Mouse (Mus musculus): ENCODE results near the gene Gm49336.

The Gm49336 gene

GRCm38 (mm10) chr14:60251281-60252003 lies at the start of gene Gm49336, which contains the start of gene Nupl1:
Gene Gm49336 (minus strand): TSS chr14:60251507.
Gene Nupl1 (minus strand): TSS chr14:60251431.
- in situ Hi-C loops (cut with MboI; ENCODE audit: unreplicated experiment in 2 of 2), result loop anchor here (25.0 kb wide), 4 partner anchors 436 to 911 kb away; partner anchors contain the start of genes Cab39l (in 2 of the 2) and Setdb2 (in 2 of the 2)

DNA sequence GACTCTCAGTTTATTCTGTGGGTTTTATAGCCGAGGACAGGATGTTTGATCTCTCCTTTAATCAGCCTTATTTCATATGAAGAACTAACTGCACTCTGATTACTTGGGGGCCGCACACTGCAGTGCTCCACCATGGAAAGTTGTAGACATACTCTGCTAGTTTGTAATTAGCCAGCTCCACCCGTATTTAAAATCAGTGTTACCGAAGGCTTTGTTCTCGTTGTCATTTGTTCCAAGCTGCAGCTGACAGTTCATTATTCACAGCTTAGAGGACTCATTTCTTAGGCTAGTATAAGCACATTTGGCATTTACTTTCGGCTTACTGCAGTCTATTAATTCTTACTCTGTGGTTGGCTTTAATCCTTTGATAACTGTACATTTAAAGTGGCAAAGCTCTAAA lies 49.7 kb upstream of the Gm49336 start:
- in situ Hi-C loops (cut with MboI; ENCODE audit: unreplicated experiment in 2 of 2), result no loop called here

DNA sequence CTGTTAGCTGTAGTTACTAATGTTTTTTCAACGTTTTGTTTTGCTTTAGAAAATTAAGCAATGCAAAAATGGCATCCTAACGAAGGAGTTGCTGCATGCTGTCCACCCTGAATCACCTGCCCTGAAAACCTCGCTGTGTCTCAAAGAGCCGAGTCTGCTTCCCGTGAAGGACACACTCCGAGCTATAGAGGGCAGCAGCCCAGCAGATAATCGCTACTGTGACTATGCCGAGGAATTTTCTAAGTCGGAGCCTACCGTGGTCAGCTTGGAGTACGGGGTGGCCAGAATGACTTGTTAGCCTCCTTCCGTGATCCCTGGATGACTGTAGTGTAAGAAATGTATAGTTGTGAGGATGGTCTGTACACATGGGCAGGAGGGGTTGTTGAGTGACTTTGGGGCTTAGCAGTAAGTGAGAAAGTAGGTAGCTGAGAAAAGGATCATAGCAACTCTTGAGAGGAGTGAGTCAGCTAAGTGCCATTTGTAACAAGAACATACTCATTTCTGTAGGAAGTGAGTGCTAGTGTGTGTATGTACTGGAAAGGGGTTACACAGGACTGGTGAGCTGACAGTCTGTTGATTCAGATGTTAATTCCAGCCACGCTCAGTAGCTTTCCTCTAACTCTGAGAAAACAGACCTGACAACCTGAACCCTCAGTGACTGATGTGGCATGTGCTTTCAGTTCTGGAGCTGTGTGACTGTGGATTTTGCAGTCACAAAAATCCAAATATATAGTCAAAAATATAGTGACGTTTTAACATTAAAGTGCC lies 49.1 kb upstream of the Gm49336 start:
- in situ Hi-C loops (cut with MboI; ENCODE audit: unreplicated experiment in 2 of 2), result no loop called here

GRCm38 (mm10) chr14:60295531-60295930 lies 44.2 kb upstream of the Gm49336 start:
- in situ Hi-C loops (cut with MboI; ENCODE audit: unreplicated experiment in 2 of 2), result no loop called here

GRCm38 (mm10) chr14:60290363-60290762 lies 39.1 kb upstream of the Gm49336 start:
- in situ Hi-C loops (cut with MboI; ENCODE audit: unreplicated experiment in 2 of 2), result no loop called here

DNA sequence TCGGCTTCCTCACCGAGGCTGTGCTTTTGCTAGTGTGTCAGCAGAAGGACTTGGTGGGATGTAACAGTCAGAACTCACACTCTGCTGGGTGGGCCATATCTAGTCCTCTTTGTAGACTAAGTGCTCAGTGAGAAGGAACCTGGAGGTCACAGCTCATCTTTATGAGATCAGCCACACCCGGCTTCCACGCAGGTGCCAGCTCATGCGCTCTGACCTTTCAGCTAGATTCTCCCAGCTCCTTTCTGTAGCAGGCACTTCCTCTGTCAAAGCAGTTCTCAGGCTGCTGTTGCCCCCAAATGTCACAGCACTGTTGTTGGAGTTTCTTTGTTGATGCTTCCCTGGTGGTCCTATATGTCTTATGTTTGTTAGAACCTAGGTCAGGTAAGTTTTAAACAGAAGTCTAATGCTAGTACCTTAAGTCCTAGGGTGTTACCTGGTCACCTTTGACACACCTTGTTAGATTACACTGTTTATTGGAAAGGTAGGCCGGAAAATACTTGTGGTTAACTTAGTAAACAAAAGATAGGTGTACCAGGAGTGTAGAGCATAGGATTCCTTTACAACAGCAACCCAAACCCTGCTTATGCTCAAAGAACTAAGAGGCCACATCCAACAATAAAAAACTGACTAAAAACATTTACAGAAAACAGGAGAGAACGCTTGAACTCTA lies 35.0 kb upstream of the Gm49336 start:
- in situ Hi-C loops (cut with MboI; ENCODE audit: unreplicated experiment in 2 of 2), result no loop called here

DNA sequence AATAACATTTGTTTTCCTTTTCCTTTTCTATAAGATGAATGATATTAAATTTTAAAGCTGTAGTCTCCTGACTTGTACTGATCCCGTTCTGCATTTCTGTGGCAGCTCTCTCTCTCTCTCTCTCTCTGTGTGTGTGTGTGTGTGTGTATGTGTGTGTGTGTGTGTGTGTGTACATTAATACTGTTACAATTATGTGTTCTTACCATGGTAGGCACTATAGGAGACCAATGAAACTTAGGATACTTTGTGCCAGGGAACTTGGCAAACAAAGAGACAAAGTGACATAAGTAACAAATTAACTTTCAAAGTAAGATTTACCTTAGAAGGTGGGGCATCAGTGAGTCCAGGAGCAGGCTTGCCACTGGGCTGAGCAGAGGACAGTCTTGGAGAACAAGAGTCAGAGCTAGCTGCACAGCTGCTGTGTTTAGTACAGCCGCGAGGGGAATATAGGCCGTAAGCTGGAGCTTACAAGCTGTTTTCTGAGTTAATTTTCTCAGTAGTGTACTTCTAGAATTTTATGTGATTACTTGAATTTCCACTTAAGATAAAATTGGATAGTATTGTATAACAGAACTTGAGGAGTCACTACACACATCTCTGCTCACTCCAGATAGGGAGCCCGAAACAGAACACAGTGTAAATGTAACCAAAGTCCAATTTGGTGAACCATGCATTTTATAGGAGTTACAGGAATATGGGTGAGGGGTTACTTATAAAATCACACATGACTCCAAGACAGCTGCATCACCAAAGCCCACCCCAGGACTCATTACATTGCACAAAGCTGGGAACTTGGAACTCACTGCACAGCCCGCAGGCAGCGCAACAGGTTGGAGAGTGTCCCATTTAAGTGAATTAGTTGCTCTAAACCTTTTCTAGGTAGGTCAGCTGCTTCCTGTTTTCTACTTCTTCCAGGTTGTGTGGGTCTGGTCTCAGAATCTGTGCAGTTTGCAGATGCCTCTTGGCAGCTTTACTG lies 24.3 kb upstream of the Gm49336 start:
- in situ Hi-C loops (cut with MboI; ENCODE audit: unreplicated experiment in 2 of 2), result no loop called here

- in situ Hi-C loops (cut with MboI; ENCODE audit: unreplicated experiment in 2 of 2), result loop anchor here (25.0 kb wide), 4 partner anchors 414 to 889 kb away; partner anchors contain the start of genes Cab39l (in 2 of the 2) and Setdb2 (in 2 of the 2)
Observed at GRCm38 (mm10) chr14:60273346-60273745, 22.0 kb upstream of the Gm49336 start.

DNA sequence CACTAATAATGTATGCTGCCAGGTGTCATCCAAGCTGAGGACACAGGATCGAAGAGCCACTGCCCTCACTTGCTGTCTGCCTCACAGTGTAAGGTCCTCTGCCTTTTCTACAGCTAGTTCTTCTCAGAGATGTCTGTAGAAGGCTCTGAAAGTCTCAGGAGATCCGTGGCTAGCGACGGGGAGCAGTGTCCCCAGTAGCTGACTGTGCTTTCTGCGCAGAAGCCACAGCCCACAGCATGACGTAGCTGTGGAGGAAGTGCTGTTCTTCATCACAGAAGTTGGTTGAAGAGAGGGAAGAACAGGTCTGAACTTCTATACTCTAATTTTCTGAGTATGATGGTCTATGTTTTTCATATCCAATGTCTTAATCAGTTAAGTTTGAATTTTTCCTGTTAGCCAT lies 18.0 kb upstream of the Gm49336 start:
- in situ Hi-C loops (cut with MboI; ENCODE audit: unreplicated experiment in 2 of 2), result loop anchor here (25.0 kb wide), 4 partner anchors 418 to 893 kb away; partner anchors contain the start of genes Cab39l (in 2 of the 2) and Setdb2 (in 2 of the 2)

DNA sequence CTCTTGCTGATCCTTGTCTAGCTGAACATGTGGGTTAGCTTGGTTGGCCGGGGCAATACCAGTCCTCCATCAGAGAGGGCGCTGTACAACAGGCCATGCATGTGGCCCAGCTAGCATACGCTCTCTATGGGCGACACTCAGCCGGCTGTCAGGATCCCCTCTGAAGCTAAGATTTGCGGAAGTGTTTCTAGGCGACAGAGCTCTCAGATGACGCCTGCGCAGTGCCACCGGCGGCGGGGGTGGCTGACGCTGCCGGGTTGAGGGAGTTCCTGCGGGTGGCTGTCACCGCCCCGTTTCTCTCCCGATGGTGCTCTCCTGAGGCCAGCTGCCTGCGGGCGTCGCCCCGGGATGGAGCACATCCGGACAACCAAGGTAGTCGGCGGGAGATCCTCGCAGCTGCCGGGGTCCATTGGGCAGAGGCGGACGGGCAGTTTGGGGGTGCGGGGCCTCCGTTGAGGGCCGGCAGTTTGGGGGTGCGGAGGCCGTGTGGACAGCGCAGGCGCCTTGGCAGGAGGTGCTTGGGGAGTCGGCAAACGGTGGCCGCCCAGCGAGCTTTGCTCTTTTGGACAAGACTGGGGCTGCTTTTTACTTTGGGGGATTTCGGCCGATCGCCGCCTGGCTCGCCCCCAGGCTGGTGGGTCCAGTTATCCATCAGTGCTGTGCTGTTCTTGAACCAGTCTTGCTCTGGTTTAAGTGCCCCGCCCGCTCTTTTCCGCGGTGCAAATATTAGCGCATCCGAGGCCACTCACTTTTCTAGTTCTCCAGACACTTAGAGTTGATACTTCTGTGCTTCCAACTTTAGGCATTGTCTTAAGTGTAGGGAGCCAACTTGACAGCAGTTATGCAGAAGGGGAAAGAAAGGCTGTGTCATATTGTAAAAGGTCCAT lies 13.9 kb upstream of the Gm49336 start, which contains the start of gene Mtmr6:
TSS of gene Mtmr6 (plus strand) at position 239 of the 887 bp plus-strand sequence.
- in situ Hi-C loops (cut with MboI; ENCODE audit: unreplicated experiment in 2 of 2), result loop anchor here (25.0 kb wide), 4 partner anchors 422 to 897 kb away; partner anchors contain the start of genes Cab39l (in 2 of the 2) and Setdb2 (in 2 of the 2)

- in situ Hi-C loops (cut with MboI; ENCODE audit: unreplicated experiment in 2 of 2), result loop anchor here (25.0 kb wide), 4 partner anchors 425 to 900 kb away; partner anchors contain the start of genes Cab39l (in 2 of the 2) and Setdb2 (in 2 of the 2)
Observed at GRCm38 (mm10) chr14:60262316-60262715, 11.0 kb upstream of the Gm49336 start.

GRCm38 (mm10) chr14:60257851-60258250 lies 6.5 kb upstream of the Gm49336 start:
- in situ Hi-C loops (cut with MboI; ENCODE audit: unreplicated experiment in 2 of 2), result loop anchor here (25.0 kb wide), 4 partner anchors 429 to 904 kb away; partner anchors contain the start of genes Cab39l (in 2 of the 2) and Setdb2 (in 2 of the 2)

GRCm38 (mm10) chr14:60257101-60257500 lies 5.8 kb upstream of the Gm49336 start:
- in situ Hi-C loops (cut with MboI; ENCODE audit: unreplicated experiment in 2 of 2), result loop anchor here (25.0 kb wide), 4 partner anchors 430 to 905 kb away; partner anchors contain the start of genes Cab39l (in 2 of the 2) and Setdb2 (in 2 of the 2)

DNA sequence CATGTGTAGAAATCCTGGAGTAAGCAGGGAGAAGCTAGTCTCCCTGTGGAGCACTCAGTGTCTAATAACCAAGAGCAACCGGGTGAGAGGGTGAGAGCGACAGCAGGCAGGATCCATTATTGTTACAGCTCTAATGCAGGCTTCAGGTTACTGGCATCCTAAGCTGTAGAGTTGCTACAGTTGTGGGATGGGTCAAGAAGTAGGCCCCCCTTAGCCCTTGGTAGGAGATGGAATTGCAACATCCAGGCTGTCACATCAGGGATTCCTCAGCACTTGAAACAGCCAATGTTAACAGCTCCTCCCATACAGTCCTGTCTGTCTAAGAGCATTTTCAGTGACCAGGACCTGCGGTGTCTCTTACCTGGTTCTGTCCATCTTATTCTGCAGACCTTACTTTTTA lies 5.0 kb upstream of the Gm49336 start:
- in situ Hi-C loops (cut with MboI; ENCODE audit: unreplicated experiment in 2 of 2), result loop anchor here (25.0 kb wide), 4 partner anchors 431 to 906 kb away; partner anchors contain the start of genes Cab39l (in 2 of the 2) and Setdb2 (in 2 of the 2)

DNA sequence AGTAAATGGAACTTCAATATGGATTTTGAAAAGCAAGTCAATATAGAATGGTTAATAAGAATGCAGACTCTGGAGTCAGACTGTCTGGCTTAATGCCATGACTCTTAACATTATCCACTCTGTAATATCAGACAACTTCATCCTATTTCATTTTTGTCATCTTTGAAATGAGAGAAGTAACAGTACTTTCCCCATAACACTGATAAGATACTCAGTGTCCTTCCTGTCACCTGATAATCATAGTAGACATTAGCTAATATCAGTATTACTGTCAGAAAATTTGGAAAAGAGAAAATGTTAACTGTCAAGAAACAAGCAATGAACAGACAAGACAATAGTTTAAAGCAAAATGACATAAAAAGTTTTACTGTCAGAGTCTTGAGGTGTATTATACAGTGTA lies 3.5 kb upstream of the Gm49336 start:
- in situ Hi-C loops (cut with MboI; ENCODE audit: unreplicated experiment in 2 of 2), result loop anchor here (25.0 kb wide), 4 partner anchors 433 to 908 kb away; partner anchors contain the start of genes Cab39l (in 2 of the 2) and Setdb2 (in 2 of the 2)

DNA sequence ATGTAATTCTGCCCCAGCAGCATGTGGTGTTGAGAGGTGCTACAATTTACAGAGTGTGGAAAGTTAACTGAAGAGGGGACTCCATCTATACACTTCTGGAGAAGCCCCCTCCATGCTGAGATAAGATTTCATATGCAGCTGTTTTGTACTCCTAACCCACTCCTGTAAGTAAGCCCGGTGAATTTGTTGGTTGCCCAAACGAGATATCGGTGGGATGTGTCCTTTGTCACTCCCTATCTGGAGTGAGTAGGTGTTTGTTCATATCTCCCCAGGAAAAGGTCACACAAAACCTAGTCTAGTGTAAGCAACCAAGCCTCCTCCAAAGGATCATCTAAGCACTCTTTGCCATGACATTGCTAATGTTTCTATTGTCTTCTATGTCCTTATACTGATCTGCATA lies 2.2 kb upstream of the Gm49336 start:
- in situ Hi-C loops (cut with MboI; ENCODE audit: unreplicated experiment in 2 of 2), result loop anchor here (25.0 kb wide), 4 partner anchors 434 to 909 kb away; partner anchors contain the start of genes Cab39l (in 2 of the 2) and Setdb2 (in 2 of the 2)

Measured in v-Abl transformed pro-B cells (cell line).